Mouse (Mus musculus): ENCODE measurements at regions not wholly inside any gene's neighbourhood (a gene's known extent, or its start where the extent isn't known, plus 50 kb on each side); places are given as distances from the start of the nearest gene placed in this dataset.

GRCm38 (mm10) chr9:71355721-71356120 lies 130.0 kb downstream of the Polr2m start:
- H3K27me3 ChIP-seq (ENCODE audit: control insufficient read depth, insufficient read depth, low read length) = no peaks in the 10 kb centered on the region
- no peak for TF ChIP-seq CTCF (IDR thresholded peaks at IDR 0.05; ENCODE audit: borderline replicate concordance, insufficient read depth, low read depth, low read length)
- DNase-seq = no peak
- WGBS = 38% methylated on average over 5 of the region's 5 CpGs
- H3K27ac ChIP-seq (ENCODE audit: insufficient read depth, low read length) = no peak overlapping the region
- no peaks in the 10 kb centered on the region for H3K4me1 ChIP-seq (ENCODE audit: control insufficient read depth, insufficient read depth, low read length)
- no peak overlapping the region for H3K4me3 ChIP-seq (replicated peaks; ENCODE audit: insufficient read depth, low read depth, low read length)
